Mouse (Mus musculus) ES-E14 (cell line): Measurements from ENCODE around the gene Cideb. TPM values are rescaled to one million over a fixed set of nuclear protein-coding genes. Genes with fewer than 3 reads are reported as not detected.

Experiments used
- DNase-seq: peaks from one replicate; pipeline ENCODE4 v3.0.0-alpha.2; 2013; ENCODE audit warnings: low read depth, low spot score
- H3K27ac ChIP-seq: 2 replicates; pipeline ENCODE4 v1.5.1; 2012; ENCODE audit warnings: low read depth, mild to moderate bottlenecking, low read length, moderate library complexity, mixed read lengths; ENCODE audit not compliant: poor library complexity, insufficient read depth, severe bottlenecking
- H3K36me3 ChIP-seq: 2 replicates; pipeline ENCODE4 v1.6.1; 2012; ENCODE audit warnings: mild to moderate bottlenecking, low read length, moderate library complexity, mixed read lengths; ENCODE audit not compliant: control insufficient read depth, poor library complexity, insufficient read depth, severe bottlenecking
- H3K4me1 ChIP-seq, 2 experiments: fragments of 150-350 bp in 1 of 2; sonication (generic) in 1 of 2; 2 replicates each; pipeline ENCODE4 v1.6.1; 2012; ENCODE audit warnings: low read length in 2 of 2, mild to moderate bottlenecking in 1 of 2, mixed read lengths in 1 of 2; ENCODE audit not compliant: control insufficient read depth in 2 of 2, insufficient read depth in 2 of 2, poor library complexity in 1 of 2
- H3K4me3 ChIP-seq, 2 experiments: fragments of 150-350 bp in 1 of 2; sonication (generic) in 1 of 2; 2 replicates each; pipeline ENCODE4 v1.5.1; 2012; ENCODE audit warnings: low read length in 2 of 2, low read depth in 1 of 2, mild to moderate bottlenecking in 1 of 2, mixed read lengths in 1 of 2; ENCODE audit not compliant: insufficient read depth in 1 of 2, poor library complexity in 1 of 2, severe bottlenecking in 1 of 2
- H3K9ac ChIP-seq: 2 replicates; pipeline ENCODE4 v1.6.1; 2012; ENCODE audit warnings: low read depth, mild to moderate bottlenecking, low read length, mixed read lengths; ENCODE audit not compliant: poor library complexity, insufficient read depth, severe bottlenecking
- H3K9me3 ChIP-seq: fragments of 150-350 bp; sonication (generic); 2 replicates; pipeline ENCODE4 v1.6.1; 2012; ENCODE audit warnings: low read depth, mild to moderate bottlenecking, low read length; ENCODE audit not compliant: control insufficient read depth, insufficient read depth
- CHD2 ChIP-seq: IDR thresholded peaks from 2 replicates; pipeline ENCODE4 v1.6.1; 2014; ENCODE audit warnings: mild to moderate bottlenecking, low read depth, low read length, inconsistent platforms
- HCFC1 ChIP-seq: IDR thresholded peaks from 2 replicates; pipeline ENCODE4 v1.6.1; 2012; ENCODE audit warnings: low read length, inconsistent platforms, borderline replicate concordance; ENCODE audit not compliant: insufficient read depth
- MAFK ChIP-seq: IDR thresholded peaks from 2 replicates; pipeline ENCODE4 v1.6.1; 2014; ENCODE audit warnings: mild to moderate bottlenecking, low read depth, low read length, inconsistent platforms; ENCODE audit not compliant: insufficient read depth
- ZC3H11A ChIP-seq: IDR thresholded peaks from 2 replicates; pipeline ENCODE4 v1.6.1; 2012; ENCODE audit warnings: low read depth, mild to moderate bottlenecking, inconsistent platforms, low read length, borderline replicate concordance
- ZNF384 ChIP-seq: IDR thresholded peaks from 2 replicates; pipeline ENCODE4 v1.6.1; 2012; ENCODE audit warnings: low read depth, low read length, inconsistent platforms
- in situ Hi-C, 2 experiments: fragments of 600-800 bp; cut with MboI; formaldehyde crosslinking; loops; one replicate each; pipeline ENCODE4 v1.15.1; 2025; ENCODE audit warnings: low sequenced_read_pairs in 2 of 2, inconsistent platforms in 1 of 2; ENCODE audit not compliant: unreplicated experiment in 2 of 2
- total RNA-seq: library from RNA; depleted of rRNA; stranded (reverse); fragments of 300-350 nt; gene quantifications from 2 replicates; pipeline ENCODE4 v1.2.3, GENCODE M21; 2012

Cideb gene
- total RNA-seq, 1 experiment = 2.2 TPM

DNA sequence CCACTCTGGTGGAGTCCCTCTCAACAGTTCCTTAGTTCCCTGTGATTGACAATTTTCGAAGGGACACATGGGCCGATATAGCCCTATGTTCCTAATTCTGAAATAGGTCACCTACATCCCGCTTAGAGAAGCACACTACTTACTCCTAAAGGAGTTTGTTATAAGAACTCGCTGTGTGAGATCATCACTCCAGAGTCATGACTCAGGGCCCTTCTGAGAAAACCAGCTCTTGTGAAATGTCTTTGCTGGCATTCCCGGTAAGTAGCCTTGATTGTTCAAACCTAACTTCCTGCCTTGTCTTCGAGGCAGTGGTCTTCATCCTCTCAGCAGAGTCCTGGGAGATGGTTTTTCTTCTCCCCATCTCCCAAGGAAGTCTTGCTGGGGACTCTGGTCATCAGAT is 10.3 kb upstream of the Cideb start:
- no peak overlapping the region for H3K27ac ChIP-seq
- no peaks in the 10 kb centered on the region for H3K36me3 ChIP-seq
- no peaks in the 10 kb centered on the region for H3K9me3 ChIP-seq
- H3K4me1 ChIP-seq = peaks cover 0 to 3% of the 10 kb centered on the region in 2 experiments; a peak in 1 of 4 replicates
- no peak for DNase-seq
- in situ Hi-C loops = no loop called here
- TF ChIP-seq HCFC1 (no peak), CHD2 (no peak), ZNF384 (no peak), MAFK (no peak), ZC3H11A (no peak)
- no peak overlapping the region for H3K4me3 ChIP-seq
- H3K9ac ChIP-seq = no peak overlapping the region

- H3K27ac ChIP-seq = no peak overlapping the region
- peak overlapping the region; percentile 31 to 52; a peak in 3 of 4 replicates for H3K4me3 ChIP-seq
- in situ Hi-C loops = no loop called here
- peak overlapping the region; percentile 17; the same call in 1 of the 2 replicates for H3K9ac ChIP-seq
- no peak for DNase-seq
- no peaks in the 10 kb centered on the region for H3K9me3 ChIP-seq
- H3K36me3 ChIP-seq = no peaks in the 10 kb centered on the region
- H3K4me1 ChIP-seq = peaks cover 0 to 3% of the 10 kb centered on the region in 2 experiments; a peak in 1 of 4 replicates
- TF ChIP-seq ZNF384 (no peak), MAFK (no peak), CHD2 (no peak), ZC3H11A (no peak), HCFC1 (no peak)
These were observed 9.5 kb upstream of the Cideb start for GRCm38 (mm10) chr14:55767519-55768414.

GRCm38 (mm10) chr14:55765696-55766095 is 7.4 kb upstream of the Cideb start, which contains the start of gene Ltb4r1:
Ltb4r1 (plus strand) TSS chr14:55765962.
- H3K9ac ChIP-seq = no peak within 1 kb of the TSS
- H3K9me3 ChIP-seq = no peaks in the 10 kb centered on the region
- no peak for TF ChIP-seq HCFC1
- TF ChIP-seq MAFK = no peak
- TF ChIP-seq CHD2 = no peak
- TF ChIP-seq ZNF384 = no peak
- TF ChIP-seq ZC3H11A = no peak
- DNase-seq = no peak
- H3K4me3 ChIP-seq = no peak within 1 kb of the TSS
- H3K27ac ChIP-seq = no peak within 1 kb of the TSS
- H3K36me3 ChIP-seq = no peaks in the 10 kb centered on the region
- in situ Hi-C loops = no loop called here
- H3K4me1 ChIP-seq = peaks cover 0 to 7% of the 10 kb centered on the region in 2 experiments; a peak in 1 of 4 replicates

- Histone ChIP-seq H3K9ac (peak overlapping the region; percentile 43; the same call in 1 of the 2 replicates), H3K4me1 (peaks cover 0 to 7% of the 10 kb centered on the region in 2 experiments; a peak in 1 of 4 replicates), H3K27ac (no peak overlapping the region), H3K36me3 (no peaks in the 10 kb centered on the region), H3K4me3 (no peak overlapping the region), H3K9me3 (no peaks in the 10 kb centered on the region)
- in situ Hi-C loops = no loop called here
- no peak for TF ChIP-seq HCFC1
- TF ChIP-seq ZNF384 = no peak
- no peak for TF ChIP-seq CHD2
- no peak for TF ChIP-seq MAFK
- no peak for TF ChIP-seq ZC3H11A
- no peak for DNase-seq
These were observed 4.9 kb upstream of the Cideb start for GRCm38 (mm10) chr14:55763166-55763565.
